Mouse (Mus musculus): ENCODE results near the gene Eftud2.

GRCm38 (mm10) chr11:102838126-102838525 lies 42.7 kb downstream of the Eftud2 start:
- TF ChIP-seq CTCF (conservative IDR thresholded peaks at IDR 0.05; ENCODE audit: insufficient read depth, insufficient read length, low read depth, low read length) (no peak), POLR2A (IDR thresholded peaks at IDR 0.05; ENCODE audit: low read depth, low read length) (no peak)
